Mouse (Mus musculus) layer of hippocampus, adult 18-20 months (tissue): ENCODE measurements at regions not wholly inside any gene's neighbourhood (a gene's known extent, or its start where the extent isn't known, plus 50 kb on each side); places are given as distances from the start of the nearest gene placed in this dataset.

Experiments used
- DNase-seq, 2 experiments: peaks; one replicate each; pipeline ENCODE4 v3.0.0; 2022; ENCODE audit warnings: low spot score in 2 of 2

GRCm38 (mm10) chr3:13336152-13336551 is 1144.3 kb upstream of the Slc7a12 start:
- DNase-seq, result no peak

- DNase-seq, result peak in 1 of 2 experiments; percentile 3
Observed at GRCm38 (mm10) chr3:13386148-13386547, 1094.3 kb upstream of the Slc7a12 start.
